Mouse (Mus musculus): Measurements from ENCODE around the gene Pacsin2.

- TF ChIP-seq POLR2A (IDR thresholded peaks at IDR 0.05; ENCODE audit: control insufficient read depth, extremely low read depth, insufficient read depth, low read length, poor library complexity): no peak
- TF ChIP-seq CTCF (IDR thresholded peaks at IDR 0.05; ENCODE audit: borderline replicate concordance, control insufficient read depth, extremely low read depth, insufficient read depth, low read length, poor library complexity): no peak
Observed at GRCm38 (mm10) chr15:83435324-83436090, 28.9 kb downstream of the Pacsin2 start.

Measured in thymus, adult 2 months (tissue).